ENCODE assay signal across 14 mouse cellular contexts in the genomic region with DNA sequence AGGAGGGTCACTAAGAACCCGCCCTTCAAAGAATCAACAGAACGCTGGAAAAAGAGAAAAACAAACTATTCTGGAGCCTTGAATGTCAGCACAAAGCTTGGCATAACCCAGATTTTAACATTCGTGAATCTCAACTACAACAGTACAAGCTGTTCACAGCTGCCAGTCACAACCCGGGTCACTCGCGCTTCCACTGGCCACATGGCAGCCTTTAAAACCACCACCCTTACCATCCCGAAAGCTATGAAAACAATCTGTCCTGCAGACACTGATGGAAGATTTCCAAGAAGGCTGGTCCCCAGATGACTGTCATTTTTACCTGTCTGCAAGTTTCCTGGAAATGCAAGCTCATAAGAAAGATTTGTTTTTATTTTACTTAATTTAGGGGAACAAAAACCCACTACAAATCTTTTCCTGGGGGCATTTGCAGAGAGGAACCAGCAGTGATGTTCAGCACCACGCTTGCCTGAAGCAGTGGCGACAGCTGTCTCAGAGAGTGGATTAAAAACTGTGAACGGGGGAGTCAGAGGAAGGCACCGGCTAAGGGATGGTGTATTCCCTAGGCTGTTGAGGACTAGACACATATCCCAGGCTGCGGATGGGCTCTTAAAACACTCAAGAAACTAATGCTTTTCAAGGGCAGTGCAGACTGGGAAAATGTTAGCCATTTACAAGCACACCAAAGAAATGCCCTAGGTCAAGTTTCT.
DNase-seq lines count a peak whose midpoint lies in the region; ATAC-seq lines count a peak whose summit lies in the region.
"Had no signal": no experiment of that assay in that cellular context is flagged by ENCODE, and none has a peak within 500 bp of the region (broad histone marks: within the 10 kb centered on the region; RNA-seq: fewer than 3 reads in every experiment).

No protein-coding gene starts in this region.

- ATAC-seq in frontal cortex, adult (ENCODE audit: low TSS enrichment): peak; percentile 98

- intact Hi-C loops in left cerebral cortex, postnatal 14 days (cut with DNase I): loop anchor here (10.0 kb wide), 1 partner anchor 263 kb away; no protein-coding TSS in a partner anchor

- no peak for DNase-seq in frontal cortex, postnatal 10 days (ENCODE audit: low spot score in 2 of 2)
- peak; percentile 37 to 46 for DNase-seq in left cerebral cortex, postnatal 14 days (ENCODE audit: low spot score in 2 of 2)
- DNase-seq in left cerebral cortex, adult 11 months (ENCODE audit: low spot score): no peak
- DNase-seq in right cerebral cortex, adult 2 months (ENCODE audit: low spot score in 2 of 2): peak; percentile 19 to 34
- no peak for DNase-seq in right cerebral cortex, postnatal 4 days
- no peak for DNase-seq in adipocyte (ENCODE audit: low spot score)
- DNase-seq: adrenal gland, adult 2 months; B cell, adult 2 months; cerebellum, adult 9-11 months; gastrocnemius, postnatal 14 days; kidney, adult 2 months; lung, postnatal 14 days; spleen, adult 18-20 months had no signal

Comparison
In these comparisons a context has a peak if more than half of its experiments do, and no peak if none do; other contexts are left out.
1. DNase-seq: peak in left cerebral cortex, postnatal 14 days (2 of 2) and right cerebral cortex, adult 2 months (2 of 2); none in frontal cortex, postnatal 10 days (0 of 2), left cerebral cortex, adult 11 months (single experiment), right cerebral cortex, postnatal 4 days (single experiment) and adipocyte (single experiment).